24 mouse cellular contexts compared by ENCODE assay signal in genomic region chr11:17393832-17394231, GRCm38 (mm10).
A peak's percentile ranks its signal among the peaks of the same experiment; 100 is the strongest.
DNase-seq lines count a peak whose midpoint lies in the region; ATAC-seq and TF ChIP-seq lines count a peak whose summit lies in the region.
"Had no signal": no experiment of that assay in that cellular context is flagged by ENCODE, and none has a peak within 500 bp of the region (broad histone marks: within the 10 kb centered on the region; RNA-seq: fewer than 3 reads in every experiment).

No protein-coding gene starts in this region.

- H3K27me3 ChIP-seq in midbrain, embryonic 11.5 days (ENCODE audit: control insufficient read depth, insufficient read depth, low read length): no peaks in the 10 kb centered on the region
- H3K27me3 ChIP-seq in midbrain, embryonic 10.5 days (ENCODE audit: low read depth, poor library complexity, severe bottlenecking): no peaks in the 10 kb centered on the region
- no peaks in the 10 kb centered on the region for H3K27me3 ChIP-seq in hindbrain, embryonic 16.5 days (replicated peaks; ENCODE audit: control insufficient read depth, insufficient read depth, low read length)
- H3K27me3 ChIP-seq in midbrain, postnatal 0 days (ENCODE audit: insufficient read depth, low read length): no peaks in the 10 kb centered on the region
- H3K27me3 ChIP-seq: embryonic facial prominence, embryonic 12.5 days; forebrain, embryonic 12.5 days; heart, embryonic 15.5 days; kidney, embryonic 15.5 days had no signal

- TF ChIP-seq CTCF in midbrain, postnatal 0 days (IDR thresholded peaks at IDR 0.05): no peak

- no peak overlapping the region for H3K4me2 ChIP-seq in midbrain, embryonic 11.5 days
- H3K4me2 ChIP-seq in hindbrain, embryonic 16.5 days (ENCODE audit: low read length): no peak overlapping the region
- no peak overlapping the region for H3K4me2 ChIP-seq in midbrain, postnatal 0 days (ENCODE audit: low read depth, low read length, poor library complexity, severe bottlenecking)
- H3K4me2 ChIP-seq: embryonic facial prominence, embryonic 12.5 days; forebrain, embryonic 12.5 days; heart, embryonic 15.5 days; kidney, embryonic 15.5 days had no signal

- H3K36me3 ChIP-seq in midbrain, embryonic 11.5 days (ENCODE audit: control insufficient read depth, insufficient read depth, low read length): no peaks in the 10 kb centered on the region
- H3K36me3 ChIP-seq in midbrain, embryonic 10.5 days: no peaks in the 10 kb centered on the region
- H3K36me3 ChIP-seq in hindbrain, embryonic 16.5 days (ENCODE audit: control insufficient read depth, insufficient read depth, low read length): no peaks in the 10 kb centered on the region
- no peaks in the 10 kb centered on the region for H3K36me3 ChIP-seq in midbrain, postnatal 0 days (ENCODE audit: insufficient read depth, low read length)
- H3K36me3 ChIP-seq: embryonic facial prominence, embryonic 12.5 days; forebrain, embryonic 12.5 days; heart, embryonic 15.5 days; kidney, embryonic 15.5 days had no signal

- 88% methylated on average over 6 of the region's 6 CpGs for WGBS in midbrain, embryonic 11.5 days
- WGBS in midbrain, embryonic 10.5 days: 92% methylated on average over 6 of the region's 6 CpGs
- 52% methylated on average over 6 of the region's 6 CpGs for WGBS in hindbrain, embryonic 16.5 days
- WGBS in midbrain, postnatal 0 days: 58% methylated on average over 6 of the region's 6 CpGs

- no peak overlapping the region for H3K4me3 ChIP-seq in midbrain, embryonic 11.5 days (ENCODE audit: low read depth, low read length)
- H3K4me3 ChIP-seq in midbrain, embryonic 10.5 days: no peak overlapping the region
- H3K4me3 ChIP-seq in hindbrain, embryonic 16.5 days (ENCODE audit: low read length): no peak overlapping the region
- H3K4me3 ChIP-seq in midbrain, postnatal 0 days (ENCODE audit: low read depth, low read length): no peak overlapping the region
- H3K4me3 ChIP-seq: embryonic facial prominence, embryonic 12.5 days; forebrain, embryonic 12.5 days; heart, embryonic 15.5 days; kidney, embryonic 15.5 days; myocyte had no signal

- ATAC-seq in midbrain, embryonic 11.5 days (ENCODE audit: low FRiP score): peak; percentile 33; the same call in 1 of the 2 replicates
- ATAC-seq in hindbrain, embryonic 16.5 days: peak; percentile 81
- no peak for ATAC-seq in midbrain, postnatal 0 days (ENCODE audit: low FRiP score)
- no peak for ATAC-seq in inflammation-experienced regulatory T-cells, adult 6 months
- ATAC-seq: CD4-positive, CD25-positive, alpha-beta regulatory T cell, adult 4 months; intestine, embryonic 16.5 days; lung, postnatal 0 days had no signal

- DNase-seq in midbrain, embryonic 11.5 days (ENCODE audit: low spot score, missing footprints): no peak
- no peak for DNase-seq in midbrain, embryonic 10.5 days (ENCODE audit: low spot score)
- peak; percentile 32 for DNase-seq in midbrain, postnatal 0 days (ENCODE audit: low spot score)
- no peak for DNase-seq in ovary, postnatal 10 days (ENCODE audit: low spot score)
- no peak for DNase-seq in thymus, postnatal 25 days
- DNase-seq: adrenal gland, postnatal 25 days; cerebellum, adult 11-12 months; cerebellum, postnatal 14 days; heart, postnatal 36 days; kidney, postnatal 36 days; layer of hippocampus, postnatal 36 days; thymus, adult 18-20 months; thymus, postnatal 4 days had no signal

- no peaks in the 10 kb centered on the region for H3K9me3 ChIP-seq in midbrain, embryonic 11.5 days (ENCODE audit: control insufficient read depth, low read length)
- H3K9me3 ChIP-seq in midbrain, embryonic 10.5 days (replicated peaks): no peaks in the 10 kb centered on the region
- no peaks in the 10 kb centered on the region for H3K9me3 ChIP-seq in hindbrain, embryonic 16.5 days (ENCODE audit: control insufficient read depth, low read length)
- no peaks in the 10 kb centered on the region for H3K9me3 ChIP-seq in midbrain, postnatal 0 days (ENCODE audit: low read length)
- H3K9me3 ChIP-seq: embryonic facial prominence, embryonic 12.5 days; forebrain, embryonic 12.5 days; heart, embryonic 15.5 days; kidney, embryonic 15.5 days had no signal

- no peaks in the 10 kb centered on the region; the same call in 1 of the 2 replicates for H3K4me1 ChIP-seq in midbrain, embryonic 11.5 days (ENCODE audit: control insufficient read depth, insufficient read depth, low read length)
- H3K4me1 ChIP-seq in midbrain, embryonic 10.5 days: peaks cover 2% of the 10 kb centered on the region; the same call in 1 of the 2 replicates
- no peaks in the 10 kb centered on the region for H3K4me1 ChIP-seq in hindbrain, embryonic 16.5 days (ENCODE audit: control insufficient read depth, insufficient read depth, low read depth, low read length)
- H3K4me1 ChIP-seq in midbrain, postnatal 0 days (ENCODE audit: insufficient read depth, low read length): 0 out of 2 replicates have a peak, but pooled peaks cover 3% of the 10 kb centered on the region
- H3K4me1 ChIP-seq: embryonic facial prominence, embryonic 12.5 days; heart, embryonic 15.5 days; kidney, embryonic 15.5 days had no signal

- H3K27ac ChIP-seq in midbrain, embryonic 11.5 days (ENCODE audit: low read depth, low read length): no peak overlapping the region
- H3K27ac ChIP-seq in midbrain, embryonic 10.5 days (replicated peaks): no peak overlapping the region
- H3K27ac ChIP-seq in hindbrain, embryonic 16.5 days (ENCODE audit: low read depth, low read length): no peak overlapping the region
- no peak overlapping the region for H3K27ac ChIP-seq in midbrain, postnatal 0 days (ENCODE audit: low read depth, low read length)
- H3K27ac ChIP-seq: embryonic facial prominence, embryonic 12.5 days; forebrain, embryonic 12.5 days; heart, embryonic 15.5 days; kidney, embryonic 15.5 days; macrophage had no signal

- no peak overlapping the region for H3K9ac ChIP-seq in midbrain, embryonic 11.5 days (ENCODE audit: low read length)
- no peak overlapping the region for H3K9ac ChIP-seq in hindbrain, embryonic 16.5 days (ENCODE audit: low read depth, low read length)
- no peak overlapping the region for H3K9ac ChIP-seq in midbrain, postnatal 0 days (replicated peaks; ENCODE audit: low read length, poor library complexity, severe bottlenecking)
- H3K9ac ChIP-seq: embryonic facial prominence, embryonic 12.5 days; forebrain, embryonic 12.5 days; heart, embryonic 15.5 days; kidney, embryonic 15.5 days had no signal

Comparison
In these comparisons a context has a peak if more than half of its experiments do, and no peak if none do; other contexts are left out.
1. ATAC-seq: peak in midbrain, embryonic 11.5 days (single experiment) and hindbrain, embryonic 16.5 days (single experiment); none in midbrain, postnatal 0 days (single experiment) and inflammation-experienced regulatory T-cells, adult 6 months (single experiment).